17 mouse cellular contexts compared by ENCODE assay signal in genomic region chr3:52617413-52618149, GRCm38 (mm10).
DNase-seq lines count a peak whose midpoint lies in the region; ATAC-seq and TF ChIP-seq lines count a peak whose summit lies in the region.
"Had no signal": no experiment of that assay in that cellular context is flagged by ENCODE, and none has a peak within 500 bp of the region (broad histone marks: within the 10 kb centered on the region; RNA-seq: fewer than 3 reads in every experiment).

No protein-coding gene starts in this region.

- 50% methylated on average over 8 of the region's 8 CpGs for WGBS in intestine, postnatal 0 days
- WGBS in intestine, embryonic 16.5 days: 59% methylated on average over 8 of the region's 8 CpGs
- WGBS in lung, postnatal 0 days: 59% methylated on average over 8 of the region's 8 CpGs

- H3K9me3 ChIP-seq in intestine, postnatal 0 days (ENCODE audit: control insufficient read depth): no peaks in the 10 kb centered on the region
- no peaks in the 10 kb centered on the region for H3K9me3 ChIP-seq in intestine, embryonic 16.5 days (ENCODE audit: control insufficient read depth, low read length)
- H3K9me3 ChIP-seq in lung, postnatal 0 days (ENCODE audit: low read length): no peaks in the 10 kb centered on the region
- H3K9me3 ChIP-seq: embryonic facial prominence, embryonic 12.5 days; heart, embryonic 12.5 days; limb, embryonic 13.5 days had no signal

- H3K36me3 ChIP-seq in intestine, postnatal 0 days (ENCODE audit: control insufficient read depth, insufficient read depth): no peaks in the 10 kb centered on the region
- H3K36me3 ChIP-seq in intestine, embryonic 16.5 days (ENCODE audit: control insufficient read depth, insufficient read depth, low read length): no peaks in the 10 kb centered on the region
- no peaks in the 10 kb centered on the region for H3K36me3 ChIP-seq in lung, postnatal 0 days (ENCODE audit: insufficient read depth, low read length)
- H3K36me3 ChIP-seq: embryonic facial prominence, embryonic 12.5 days; heart, embryonic 12.5 days; limb, embryonic 13.5 days had no signal

- peak; percentile 62 for DNase-seq in lung, postnatal 0 days (ENCODE audit: low spot score)
- no peak for DNase-seq in lung, postnatal 10 days
- peak; percentile 12 for DNase-seq in embryo, embryonic 9.5 days (ENCODE audit: extremely low spot score)
- no peak for DNase-seq in layer of hippocampus, adult 9-11 months
- DNase-seq: adrenal gland, postnatal 36 days; cerebellum, adult 9-11 months; heart, postnatal 36 days; midbrain, embryonic 14.5 days; right cerebral cortex, postnatal 25 days; thymus, postnatal 4 days had no signal

- H3K27ac ChIP-seq in intestine, postnatal 0 days (ENCODE audit: low read depth, low read length): no peak overlapping the region
- H3K27ac ChIP-seq in intestine, embryonic 16.5 days (ENCODE audit: low read length): no peak overlapping the region
- H3K27ac ChIP-seq in lung, postnatal 0 days (ENCODE audit: low read length): peak overlapping the region; percentile 2; the same call in 1 of the 2 replicates
- H3K27ac ChIP-seq: embryonic facial prominence, embryonic 12.5 days; hindbrain, postnatal 0 days; limb, embryonic 13.5 days had no signal

- TF ChIP-seq CTCF in intestine, postnatal 0 days (IDR thresholded peaks at IDR 0.05; ENCODE audit: low read depth): no peak
- no peak for TF ChIP-seq CTCF in lung, postnatal 0 days (IDR thresholded peaks at IDR 0.05)

- H3K27me3 ChIP-seq in intestine, postnatal 0 days (replicated peaks; ENCODE audit: control insufficient read depth, insufficient read depth, low read length): no peaks in the 10 kb centered on the region
- no peaks in the 10 kb centered on the region for H3K27me3 ChIP-seq in intestine, embryonic 16.5 days (replicated peaks; ENCODE audit: control insufficient read depth, insufficient read depth, low read length)
- H3K27me3 ChIP-seq in lung, postnatal 0 days (replicated peaks; ENCODE audit: insufficient read depth, low read length): no peaks in the 10 kb centered on the region
- H3K27me3 ChIP-seq: embryonic facial prominence, embryonic 12.5 days; heart, embryonic 12.5 days; limb, embryonic 13.5 days had no signal

- TF ChIP-seq EP300 in lung, postnatal 0 days (IDR thresholded peaks at IDR 0.05): peak; percentile 91

- no peaks in the 10 kb centered on the region for H3K4me1 ChIP-seq in intestine, postnatal 0 days (replicated peaks; ENCODE audit: control insufficient read depth, insufficient read depth, low read length)
- H3K4me1 ChIP-seq in intestine, embryonic 16.5 days (ENCODE audit: control insufficient read depth, insufficient read depth, low read length): no peaks in the 10 kb centered on the region
- 0 out of 2 replicates have a peak, but pooled peaks cover 4% of the 10 kb centered on the region for H3K4me1 ChIP-seq in lung, postnatal 0 days (ENCODE audit: insufficient read depth, low read depth, low read length)
- H3K4me1 ChIP-seq: limb, embryonic 13.5 days had no signal

- no peak overlapping the region for H3K4me3 ChIP-seq in intestine, postnatal 0 days (ENCODE audit: low read depth, low read length)
- H3K4me3 ChIP-seq in intestine, embryonic 16.5 days (ENCODE audit: low read length): no peak overlapping the region
- no peak overlapping the region for H3K4me3 ChIP-seq in lung, postnatal 0 days (ENCODE audit: low read depth, low read length)
- H3K4me3 ChIP-seq: embryonic facial prominence, embryonic 12.5 days; heart, embryonic 12.5 days; limb, embryonic 13.5 days had no signal

- H3K4me2 ChIP-seq in intestine, postnatal 0 days (replicated peaks; ENCODE audit: low read depth): no peak overlapping the region
- H3K4me2 ChIP-seq in intestine, embryonic 16.5 days (ENCODE audit: low read depth, low read length): no peak overlapping the region
- H3K4me2 ChIP-seq in lung, postnatal 0 days (replicated peaks; ENCODE audit: low read depth, low read length): no peak overlapping the region
- H3K4me2 ChIP-seq: embryonic facial prominence, embryonic 12.5 days; heart, embryonic 12.5 days; limb, embryonic 13.5 days had no signal

- no peak overlapping the region for H3K9ac ChIP-seq in intestine, postnatal 0 days (ENCODE audit: low read depth, low read length)
- H3K9ac ChIP-seq in intestine, embryonic 16.5 days (ENCODE audit: low read depth, low read length): no peak overlapping the region
- H3K9ac ChIP-seq in lung, postnatal 0 days (replicated peaks; ENCODE audit: low read depth): no peak overlapping the region
- H3K9ac ChIP-seq: embryonic facial prominence, embryonic 12.5 days; heart, embryonic 12.5 days; limb, embryonic 13.5 days had no signal

- ATAC-seq in intestine, postnatal 0 days: 0 out of 2 replicates have a peak, but pooled peaks have one; percentile 28
- no peak for ATAC-seq in intestine, embryonic 16.5 days
- ATAC-seq in lung, postnatal 0 days: peak; percentile 68
- peak; percentile 35; the same call in 1 of the 2 replicates for ATAC-seq in megakaryocyte, adult 5-6 weeks (ENCODE audit: poor library complexity, severe bottlenecking)
- ATAC-seq: hindbrain, postnatal 0 days had no signal

Comparison
In these comparisons a context has a peak if more than half of its experiments do, and no peak if none do; other contexts are left out.
1. DNase-seq: peak in lung, postnatal 0 days (single experiment) and embryo, embryonic 9.5 days (single experiment); none in lung, postnatal 10 days (single experiment) and layer of hippocampus, adult 9-11 months (single experiment).